Mouse (Mus musculus) stomach, postnatal 0 days (tissue): ENCODE data around the gene 1700012A03Rik. TPM values are rescaled to one million over a fixed set of nuclear protein-coding genes. Genes with fewer than 3 reads are reported as not detected.

ENCODE experiments used
- ATAC-seq: fragments of 200-750 bp; cut with Nextera tagmentation; 2 replicates; pipeline ENCODE4 v1.8.0; 2017; ENCODE audit not compliant: low FRiP score, low TSS enrichment
- DNase-seq: peaks from one replicate; pipeline ENCODE4 v3.0.0-alpha.2; 2016; ENCODE audit warnings: low spot score
- H3K27ac ChIP-seq: fragments of 300-500 bp; sonication (generic); replicated peaks from 2 replicates; pipeline ENCODE4 v1.5.1; 2014; ENCODE audit warnings: mild to moderate bottlenecking, control low read depth
- H3K27me3 ChIP-seq: fragments of 300-500 bp; sonication (generic); 2 replicates; pipeline ENCODE4 v1.6.1; 2014; ENCODE audit warnings: low read length; ENCODE audit not compliant: control insufficient read depth, insufficient read depth
- H3K36me3 ChIP-seq: fragments of 300-500 bp; sonication (generic); 2 replicates; pipeline ENCODE4 v1.6.1; 2014; ENCODE audit warnings: low read length, mixed read lengths; ENCODE audit not compliant: control insufficient read depth, insufficient read depth
- H3K4me1 ChIP-seq: fragments of 300-500 bp; sonication (generic); replicated peaks from 2 replicates; pipeline ENCODE4 v1.6.1; 2014; ENCODE audit warnings: antibody characterized with exemption; ENCODE audit not compliant: control insufficient read depth, insufficient read depth
- H3K4me2 ChIP-seq: fragments of 300-500 bp; sonication (generic); replicated peaks from 2 replicates; pipeline ENCODE4 v1.6.1; 2014; ENCODE audit warnings: low read depth, mild to moderate bottlenecking, control low read depth, moderate library complexity
- H3K4me3 ChIP-seq: fragments of 300-500 bp; sonication (generic); 2 replicates; pipeline ENCODE4 v1.5.1; 2014; ENCODE audit warnings: low read depth, low read length, control low read depth
- H3K9ac ChIP-seq: fragments of 300-500 bp; sonication (generic); 2 replicates; pipeline ENCODE4 v1.6.1; 2014; ENCODE audit warnings: mild to moderate bottlenecking, low read length, control low read depth, mixed read lengths
- H3K9me3 ChIP-seq: fragments of 300-500 bp; sonication (generic); 2 replicates; pipeline ENCODE4 v1.6.1; 2016; ENCODE audit warnings: low read length; ENCODE audit not compliant: control insufficient read depth
- CTCF ChIP-seq: IDR thresholded peaks from 2 replicates; pipeline ENCODE4 v1.5.1; 2016; ENCODE audit warnings: antibody characterized with exemption, low read depth, mild to moderate bottlenecking, moderate library complexity
- EP300 ChIP-seq: optimal IDR thresholded peaks from 2 replicates; pipeline ENCODE3; 2016; ENCODE audit warnings: antibody characterized with exemption
- WGBS: fragments of 180-500 bp; shearing (Covaris S2); extraction: QIAGEN DNeasy Blood & Tissue Kit; methylation state at CpG from one replicate; pipeline ENCODE4 v1.1.7; 2014; 5-methylcytosine and 5-hydroxymethylcytosine counted together
- polyA plus RNA-seq: library from polyadenylated mRNA; unstranded; fragments of >200 nt; fragmentation: Nextera tagmentation; extraction: Ambion mirVana; gene quantifications from 2 replicates; pipeline ENCODE4 v1.2.1, GENCODE M21; 2015

Gene 1700012A03Rik
- polyA plus RNA-seq, 1 experiment from 2014 or later: not detected

DNA sequence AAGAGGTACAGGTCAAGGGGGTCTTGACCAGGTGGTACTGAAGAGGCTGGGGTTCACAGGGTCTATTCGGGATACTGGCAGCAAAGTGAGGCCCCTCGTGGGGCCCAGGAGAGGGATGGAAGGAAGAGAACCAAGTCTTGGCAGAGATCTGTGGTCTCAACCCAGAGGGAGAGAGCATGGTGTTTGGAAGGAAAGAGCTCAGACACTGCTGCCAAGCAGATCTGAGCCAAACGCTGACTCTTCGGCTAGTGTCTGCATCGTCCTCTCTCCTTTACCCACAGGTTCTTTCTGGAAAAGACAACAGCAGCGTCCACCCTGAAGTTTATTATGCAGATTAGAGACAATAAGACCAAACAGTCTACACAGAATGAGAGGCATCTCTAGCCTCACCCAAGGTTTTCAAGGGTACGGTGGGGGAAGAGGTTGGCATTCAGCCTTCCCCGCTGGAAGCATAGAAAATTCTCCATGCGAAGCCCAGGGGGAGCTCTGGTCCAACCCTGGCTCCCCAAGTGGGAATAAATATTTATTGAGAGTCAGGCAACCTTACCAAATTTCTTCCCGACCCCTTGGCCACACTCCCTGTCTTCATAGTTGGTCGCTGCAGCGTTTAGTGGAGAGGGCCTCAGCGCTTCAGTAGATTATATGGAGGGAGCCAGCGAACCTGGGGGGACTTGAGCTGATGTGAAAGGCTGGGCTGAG lies 32.5 kb upstream of the 1700012A03Rik start:
- Histone ChIP-seq H3K36me3 (no peaks in the 10 kb centered on the region), H3K4me2 (no peak overlapping the region), H3K4me1 (peaks cover 5% of the 10 kb centered on the region; the same call in 1 of the 2 replicates), H3K4me3 (no peak overlapping the region), H3K27me3 (no peaks in the 10 kb centered on the region), H3K9me3 (no peaks in the 10 kb centered on the region), H3K9ac (no peak overlapping the region), H3K27ac (no peak overlapping the region)
- 54% methylated on average over 14 of the region's 14 CpGs for WGBS
- ATAC-seq (no peak), DNase-seq (no peak)
- TF ChIP-seq CTCF (peak; percentile 54), EP300 (no peak)

GRCm38 (mm10) chr6:32018105-32018446 lies 32.0 kb upstream of the 1700012A03Rik start:
- H3K27me3 ChIP-seq: no peaks in the 10 kb centered on the region
- no peak overlapping the region for H3K9ac ChIP-seq
- ATAC-seq (no peak), DNase-seq (no peak)
- no peak overlapping the region for H3K4me3 ChIP-seq
- no peak overlapping the region for H3K27ac ChIP-seq
- TF ChIP-seq EP300 (no peak), CTCF (no peak)
- WGBS: 43% methylated on average over 5 of the region's 5 CpGs
- peaks cover 5% of the 10 kb centered on the region; the same call in 1 of the 2 replicates for H3K4me1 ChIP-seq
- H3K36me3 ChIP-seq: no peaks in the 10 kb centered on the region
- H3K9me3 ChIP-seq: no peaks in the 10 kb centered on the region
- H3K4me2 ChIP-seq: no peak overlapping the region

DNA sequence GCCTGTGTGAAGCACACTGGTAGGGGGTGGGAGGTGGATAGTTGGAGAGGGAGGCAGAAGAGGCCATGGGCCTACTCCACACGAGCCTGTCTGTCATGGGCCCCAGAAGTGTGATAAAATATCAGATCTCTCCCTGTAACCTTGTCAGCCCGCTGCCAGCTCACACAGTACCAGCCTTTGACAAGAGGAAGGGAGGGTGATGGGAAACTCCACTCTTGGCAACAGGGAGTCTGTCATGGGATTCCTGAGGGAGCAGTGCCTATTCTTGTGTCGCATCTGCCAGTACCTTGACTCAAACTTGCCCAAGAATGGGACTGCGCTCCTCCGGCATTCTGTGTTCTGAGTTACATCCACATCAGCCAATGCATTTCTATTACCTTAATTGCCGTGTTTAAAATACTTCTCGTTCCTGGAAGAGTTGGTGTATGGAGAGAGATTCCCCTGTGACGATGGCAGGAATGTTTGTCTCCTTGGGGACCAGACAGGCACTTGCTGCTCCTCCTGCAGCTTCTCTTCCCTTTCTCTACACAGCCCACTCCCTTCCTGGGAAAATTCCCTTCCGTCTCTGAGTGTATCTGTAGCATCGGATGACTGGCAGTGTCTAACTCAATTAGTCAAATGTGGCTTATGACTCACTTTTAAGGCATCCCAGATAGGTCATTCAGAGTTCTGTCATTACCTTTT lies 28.1 kb upstream of the 1700012A03Rik start:
- 82% methylated on average over 10 of the region's 10 CpGs for WGBS
- H3K4me1 ChIP-seq: peaks cover 3% of the 10 kb centered on the region; the same call in 1 of the 2 replicates
- DNase-seq: no peak
- H3K4me3 ChIP-seq: no peak overlapping the region
- H3K9ac ChIP-seq: no peak overlapping the region
- TF ChIP-seq CTCF (no peak), EP300 (no peak)
- no peaks in the 10 kb centered on the region for H3K9me3 ChIP-seq
- H3K36me3 ChIP-seq: no peaks in the 10 kb centered on the region
- H3K27ac ChIP-seq: no peak overlapping the region
- no peak overlapping the region for H3K4me2 ChIP-seq
- no peak for ATAC-seq
- no peaks in the 10 kb centered on the region for H3K27me3 ChIP-seq

GRCm38 (mm10) chr6:32022537-32022869 lies 27.5 kb upstream of the 1700012A03Rik start:
- ATAC-seq (no peak), DNase-seq (no peak)
- Histone ChIP-seq H3K4me1 (no peaks in the 10 kb centered on the region), H3K27ac (no peak overlapping the region), H3K36me3 (no peaks in the 10 kb centered on the region), H3K4me3 (no peak overlapping the region), H3K9me3 (no peaks in the 10 kb centered on the region), H3K27me3 (no peaks in the 10 kb centered on the region), H3K4me2 (no peak overlapping the region), H3K9ac (no peak overlapping the region)
- WGBS: 93% methylated on average over 1 of the region's 1 CpGs
- no peak for TF ChIP-seq EP300
- TF ChIP-seq CTCF: no peak

GRCm38 (mm10) chr6:32028228-32029009 lies 21.6 kb upstream of the 1700012A03Rik start:
- Histone ChIP-seq H3K4me1 (no peaks in the 10 kb centered on the region), H3K36me3 (no peaks in the 10 kb centered on the region), H3K4me2 (no peak overlapping the region), H3K27me3 (no peaks in the 10 kb centered on the region), H3K9ac (no peak overlapping the region), H3K27ac (no peak overlapping the region), H3K9me3 (no peaks in the 10 kb centered on the region), H3K4me3 (no peak overlapping the region)
- TF ChIP-seq CTCF: no peak
- TF ChIP-seq EP300: no peak
- DNase-seq (no peak), ATAC-seq (no peak)
- WGBS: 77% methylated on average over 3 of the region's 3 CpGs
